Mouse (Mus musculus) Patski (cell line): ENCODE data around the gene Gm5741. TPM values are rescaled to one million over a fixed set of nuclear protein-coding genes. Genes with fewer than 3 reads are reported as not detected.

Experiments used
- ATAC-seq: fragments of 100-300 bp; one replicate; pipeline ENCODE4 v1.8.0; 2021
- CTCF ChIA-PET: fragments of 350-600 bp; sonication (Branson Sonifier 250); formaldehyde crosslinking; loops from one replicate; lab custom pipeline; 2022; ENCODE audit warnings: inconsistent platforms; lab: Charles Lee
- POLR2A ChIA-PET: fragments of 350-600 bp; sonication (Branson Sonifier 250); formaldehyde crosslinking; loops from one replicate; lab custom pipeline; 2022; ENCODE audit warnings: antibody characterized with exemption, inconsistent platforms; lab: Charles Lee
- DNase-seq: peaks from one replicate; pipeline ENCODE4 v3.0.0-alpha.2; 2011; ENCODE audit warnings: low read depth, low spot score
- H3K27me3 ChIP-seq: fragments of 371-371 bp; one replicate; pipeline ENCODE4 v1.5.1; 2021
- CTCF ChIP-seq: fragments of 100-300 bp; IDR thresholded peaks from one replicate; pipeline ENCODE4 v1.5.1; 2021
- in situ Hi-C: fragments of 300-500 bp; cut with MboI; formaldehyde crosslinking; loops from 3 replicates; pipeline ENCODE4 v1.11.1; 2018; ENCODE audit warnings: low pct_unique_long_range_greater_than_20kb, mixed read lengths
- polyA plus RNA-seq: library from polyadenylated mRNA; unstranded; gene quantifications from one replicate; pipeline ENCODE4 v1.2.3, GENCODE M21; 2021

Gm5741 gene
- polyA plus RNA-seq, 1 experiment from 2014 or later: 0.21 TPM

DNA sequence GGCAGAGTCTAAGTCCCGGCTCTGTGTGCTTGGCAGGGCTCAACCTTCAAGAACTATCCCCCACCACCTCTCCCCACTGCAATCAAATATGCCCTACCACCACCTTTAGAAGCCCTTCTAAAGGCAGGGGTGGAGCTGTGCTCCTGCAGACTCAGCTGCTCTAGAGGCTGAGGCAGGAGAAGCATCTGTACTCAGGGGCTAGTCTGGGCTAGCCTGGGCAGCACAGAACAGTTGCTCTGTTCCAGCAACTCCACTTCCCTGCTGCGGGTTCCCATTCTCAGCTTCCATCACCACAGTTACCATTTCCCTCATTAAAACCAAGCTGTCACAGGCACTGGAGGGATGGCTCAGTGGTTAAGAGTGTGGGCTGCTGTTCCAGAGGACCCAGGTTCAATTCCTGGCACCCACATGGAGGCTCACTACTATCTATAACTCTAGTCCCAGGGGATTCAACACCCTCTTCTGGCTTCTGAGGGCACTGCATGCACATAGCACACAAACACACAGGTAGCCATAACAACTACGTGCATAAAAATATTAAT is 46.2 kb downstream of the Gm5741 start:
- H3K27me3 ChIP-seq: no peaks in the 10 kb centered on the region
- POLR2A ChIA-PET: no interaction called here
- DNase-seq (no peak), ATAC-seq (no peak)
- CTCF ChIA-PET: interaction anchor here (0.6 kb wide), 1 partner anchor 28 kb away, joined by 3 read pairs; no protein-coding TSS in a partner anchor
- TF ChIP-seq CTCF: no peak
- in situ Hi-C loops: no loop called here

Other genes starting within 250 kb of the Gm5741 start
- 12.5 TPM for gene Dand5, start 245.2 kb downstream of the Gm5741 start, polyA plus RNA-seq
- gene Gadd45gip1, start 236.5 kb downstream of the Gm5741 start, polyA plus RNA-seq: 31.8 TPM
- 126 TPM for gene Rad23a, start 227.3 kb downstream of the Gm5741 start, polyA plus RNA-seq
- 1,232 TPM for gene Calr, start 221.0 kb downstream of the Gm5741 start, polyA plus RNA-seq
- gene Farsa, start 211.0 kb downstream of the Gm5741 start, polyA plus RNA-seq: 79.6 TPM
- gene Syce2, start 195.9 kb downstream of the Gm5741 start, polyA plus RNA-seq: 6.0 TPM
- gene Gcdh, start 174.1 kb downstream of the Gm5741 start, polyA plus RNA-seq: 55.5 TPM
- 0.28 TPM for gene Klf1, start 166.1 kb downstream of the Gm5741 start, polyA plus RNA-seq
- 25.9 TPM for gene Dnase2a, start 159.4 kb downstream of the Gm5741 start, polyA plus RNA-seq
- 0.60 TPM for gene Mast1, start 130.6 kb downstream of the Gm5741 start, polyA plus RNA-seq
- gene Rtbdn, start 121.0 kb downstream of the Gm5741 start, polyA plus RNA-seq: 0.22 TPM
- gene Gm49661, start 98.5 kb downstream of the Gm5741 start, polyA plus RNA-seq: 6.4 TPM
- 668 TPM for gene Prdx2, start 98.4 kb downstream of the Gm5741 start, polyA plus RNA-seq
- gene Rnaseh2a, start 98.2 kb downstream of the Gm5741 start, polyA plus RNA-seq: 91.5 TPM
- gene Junb, start 89.3 kb downstream of the Gm5741 start, polyA plus RNA-seq: 280 TPM
- gene Hook2, start 77.4 kb downstream of the Gm5741 start, polyA plus RNA-seq: 33.0 TPM
- gene Best2, start 53.5 kb downstream of the Gm5741 start, polyA plus RNA-seq: 0.05 TPM
- gene Asna1, start 42.7 kb downstream of the Gm5741 start, polyA plus RNA-seq: 159 TPM
- 152 TPM for gene Trir, start 41.2 kb downstream of the Gm5741 start, polyA plus RNA-seq
- 83.7 TPM for gene Tnpo2, start 31.1 kb downstream of the Gm5741 start, polyA plus RNA-seq
- gene Fbxw9, start 7.9 kb downstream of the Gm5741 start, polyA plus RNA-seq: 32.7 TPM
- gene Dhps, start 3.8 kb upstream of the Gm5741 start, polyA plus RNA-seq: 57.6 TPM
- 104 TPM for gene Wdr83os, start 12.8 kb upstream of the Gm5741 start, polyA plus RNA-seq
- gene Wdr83, start 13.3 kb upstream of the Gm5741 start, polyA plus RNA-seq: 30.4 TPM
- 45.5 TPM for gene Man2b1, start 15.3 kb upstream of the Gm5741 start, polyA plus RNA-seq
- gene Zfp791, start 55.1 kb upstream of the Gm5741 start, polyA plus RNA-seq: 2.2 TPM
- gene Cks1brt, start 83.9 kb upstream of the Gm5741 start, polyA plus RNA-seq: 3.8 TPM
- not detected for gene Olfr371, start 158.0 kb upstream of the Gm5741 start, polyA plus RNA-seq
- gene Orc6, start 231.7 kb upstream of the Gm5741 start, polyA plus RNA-seq: 52.7 TPM
- gene Vps35, start 231.8 kb upstream of the Gm5741 start, polyA plus RNA-seq: 163 TPM